Mouse (Mus musculus) hindbrain, embryonic 11.5 days (tissue): Measurements from ENCODE around the gene Rasal2. TPM values are rescaled to one million over a fixed set of nuclear protein-coding genes. Genes with fewer than 3 reads are reported as not detected.

ENCODE experiments used
- polyA plus RNA-seq: library from polyadenylated mRNA; unstranded; fragments of >200 nt; fragmentation: Nextera tagmentation; extraction: Ambion mirVana; gene quantifications from 2 replicates; pipeline ENCODE4 v1.2.1, GENCODE M21; 2014

Rasal2 gene
- polyA plus RNA-seq, 1 experiment from 2014 or later, result 28.5 TPM

Other genes with a start within 250 kb of the Rasal2 start
- gene Cryzl2, start 46.0 kb upstream of the Rasal2 start, polyA plus RNA-seq, result 7.4 and 8.8 TPM in 2 replicates
- 1.1 and 1.5 TPM in 2 replicates for gene Sec16b, start 94.1 kb upstream of the Rasal2 start, polyA plus RNA-seq